Mouse (Mus musculus) lung, postnatal 4 days (tissue): ENCODE results near the gene Rhox2g.
"Not testable (repeated sequence)": the region's sequence is repeated elsewhere in the genome, so short reads cannot be mapped to it uniquely, and the experiment has no call there.

ENCODE experiments used
- DNase-seq, 2 experiments: peaks; one replicate each; pipeline ENCODE4 v3.0.0; 2021

The Rhox2g gene

GRCm38 (mm10) chrX:37643370-37643769 is at the start of gene Rhox2g:
TSS of gene Rhox2g (minus strand) at chrX:37643470.
- not testable (repeated sequence) for DNase-seq

DNA sequence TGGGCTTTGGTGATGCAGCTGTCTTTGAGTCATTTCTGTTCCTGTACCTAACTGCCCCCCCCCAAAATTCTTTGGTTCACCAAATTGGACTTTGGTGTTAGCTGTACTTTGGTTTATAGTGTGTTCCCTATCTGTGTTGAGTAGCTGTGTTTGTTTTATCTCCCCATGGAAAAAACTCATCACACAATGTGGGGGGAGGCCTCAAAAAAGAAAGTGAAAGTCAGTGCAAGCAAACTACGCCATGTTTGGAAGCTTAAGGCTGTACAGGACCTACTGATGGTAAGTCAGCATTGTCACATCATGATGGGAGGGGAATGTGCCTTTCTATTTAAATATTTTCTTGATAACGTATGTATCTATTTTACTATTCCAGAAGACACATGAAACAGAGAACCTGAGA is 49.0 kb upstream of the Rhox2g start:
- no peak for DNase-seq

GRCm38 (mm10) chrX:37683031-37683715 is 39.9 kb upstream of the Rhox2g start:
- no peak for DNase-seq

GRCm38 (mm10) chrX:37673177-37673576 is 29.9 kb upstream of the Rhox2g start, which contains the start of gene Rhox2h:
TSS of gene Rhox2h (minus strand) at chrX:37673277.
- DNase-seq: not testable (repeated sequence)

GRCm38 (mm10) chrX:37668664-37669063 is 25.4 kb upstream of the Rhox2g start, which contains the start of gene Rhox3h:
TSS of gene Rhox3h (minus strand) at chrX:37668764.
- not testable (repeated sequence) for DNase-seq

GRCm38 (mm10) chrX:37651227-37651626 is 8.0 kb upstream of the Rhox2g start, which contains the start of gene Rhox4g:
TSS of gene Rhox4g (minus strand) at chrX:37651327.
- not testable (repeated sequence) for DNase-seq

- DNase-seq: not testable (repeated sequence)
Measured at GRCm38 (mm10) chrX:37628512-37628911, 14.8 kb downstream of the Rhox2g start, which contains the start of gene Rhox3g. TSS of gene Rhox3g (minus strand) at chrX:37628612.

- DNase-seq: not testable (repeated sequence)
Measured at GRCm38 (mm10) chrX:37607604-37608003, 35.7 kb downstream of the Rhox2g start, which contains the start of gene Rhox4f. TSS of gene Rhox4f (minus strand) at chrX:37607704.
